Mouse (Mus musculus) kidney, adult 2 months (tissue): ENCODE measurements around the gene Kpna7.

ENCODE experiments used
- CTCF ChIP-seq: fragments of 200-500 bp; conservative IDR thresholded peaks from 2 replicates; pipeline ENCODE4 v1.5.1; 2011; ENCODE audit warnings: low read depth, mild to moderate bottlenecking, control low read depth, low read length, moderate library complexity, mixed read lengths; ENCODE audit not compliant: insufficient read depth, insufficient read length
- POLR2A ChIP-seq: fragments of 200-500 bp; IDR thresholded peaks from one replicate; pipeline ENCODE4 v1.6.1; 2011; ENCODE audit warnings: low read depth, low read length, control low read depth

GRCm38 (mm10) chr5:144984839-144985238 is 99.0 kb downstream of the Kpna7 start:
- TF ChIP-seq POLR2A (no peak), CTCF (no peak)
